Mouse (Mus musculus) spleen, postnatal 14 days (tissue): ENCODE results near the gene Rtp3.

Experiments
- DNase-seq, 2 experiments: peaks; one replicate each; pipeline ENCODE4 v3.0.0; 2021 to 2022; ENCODE audit warnings: low spot score in 2 of 2

Rtp3 gene

DNA sequence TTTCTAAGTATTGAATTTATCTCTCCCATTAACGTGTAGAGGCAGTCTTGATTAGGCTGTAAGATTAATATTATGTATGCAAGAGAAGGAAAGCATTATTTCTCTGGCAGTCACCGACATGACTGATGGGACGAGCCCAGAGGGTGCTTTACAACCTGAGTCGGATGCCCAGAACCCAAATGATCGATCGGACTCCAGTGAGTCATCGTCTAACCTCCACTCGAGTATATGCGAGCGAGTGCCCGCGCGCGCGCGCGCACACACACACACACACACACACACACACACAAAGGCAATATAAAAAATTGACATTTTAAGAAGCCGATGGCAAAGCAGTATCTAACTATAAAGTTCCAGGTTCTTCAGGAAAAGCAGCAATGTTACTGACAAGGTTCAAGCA lies 45.0 kb downstream of the Rtp3 start:
- no peak for DNase-seq

DNA sequence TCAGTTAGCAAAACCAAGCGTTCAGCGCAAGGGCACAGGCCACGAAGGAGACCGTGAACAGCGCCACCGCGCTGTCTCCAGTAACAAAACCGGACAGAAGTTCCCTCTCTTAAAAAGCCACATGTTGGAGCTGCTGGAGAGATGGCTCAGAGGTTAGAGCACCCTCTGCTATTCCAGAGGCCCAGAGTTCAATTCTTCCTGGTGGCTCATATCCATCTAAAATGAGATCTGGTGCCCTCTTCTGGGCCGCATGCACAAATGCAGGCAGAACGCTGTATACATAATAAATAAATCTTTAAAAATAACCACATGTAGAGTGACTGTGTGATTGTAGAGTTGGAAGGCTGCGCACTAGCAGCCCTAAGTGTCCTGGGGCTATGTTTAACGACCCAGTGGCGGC lies 46.1 kb downstream of the Rtp3 start:
- DNase-seq, result no peak

DNA sequence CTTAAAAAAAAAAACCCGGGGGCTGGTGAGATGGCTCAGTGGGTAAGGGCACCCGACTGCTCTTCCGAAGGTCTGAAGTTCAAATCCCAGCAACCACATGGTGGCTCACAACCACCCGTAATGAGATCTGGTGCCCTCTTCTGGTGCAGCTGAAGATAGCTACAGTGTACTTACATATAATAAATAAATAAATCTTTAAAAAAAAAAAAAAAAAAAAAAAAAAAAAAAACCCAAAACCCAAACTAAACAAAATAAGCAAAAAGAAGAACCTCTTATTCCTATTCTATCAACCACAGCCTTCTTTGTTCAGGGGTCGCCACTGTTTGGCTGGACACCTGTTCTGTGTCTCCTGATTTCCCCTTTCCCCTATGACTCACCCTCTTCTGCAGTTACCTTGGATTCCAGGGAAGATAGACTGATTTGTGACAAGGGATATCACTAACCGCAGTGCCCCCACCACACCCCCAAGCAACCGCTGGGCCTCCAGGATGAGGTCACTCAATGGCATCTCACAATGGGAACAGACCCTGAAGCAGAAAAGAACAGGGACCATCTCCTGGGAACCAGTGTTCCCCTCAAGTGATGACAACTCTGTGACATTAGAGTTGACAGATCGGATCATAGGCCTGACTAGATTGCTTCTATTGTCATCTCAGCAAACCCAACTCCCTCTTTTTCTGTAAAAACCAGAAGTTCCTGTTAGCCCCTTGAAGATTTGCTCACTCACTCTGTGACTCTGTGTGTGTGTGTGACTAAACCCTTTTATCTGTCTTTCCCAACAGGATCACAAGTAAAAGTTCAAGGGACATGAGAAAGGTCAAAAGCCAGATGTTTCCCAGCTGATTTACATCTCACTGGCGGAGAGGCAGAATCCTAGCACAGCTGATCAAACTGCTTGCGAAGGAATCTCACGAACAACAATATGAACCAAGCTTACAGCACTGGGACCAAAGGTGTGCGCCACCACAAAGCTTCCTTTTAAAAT lies 52.6 kb downstream of the Rtp3 start:
- no peak for DNase-seq

DNA sequence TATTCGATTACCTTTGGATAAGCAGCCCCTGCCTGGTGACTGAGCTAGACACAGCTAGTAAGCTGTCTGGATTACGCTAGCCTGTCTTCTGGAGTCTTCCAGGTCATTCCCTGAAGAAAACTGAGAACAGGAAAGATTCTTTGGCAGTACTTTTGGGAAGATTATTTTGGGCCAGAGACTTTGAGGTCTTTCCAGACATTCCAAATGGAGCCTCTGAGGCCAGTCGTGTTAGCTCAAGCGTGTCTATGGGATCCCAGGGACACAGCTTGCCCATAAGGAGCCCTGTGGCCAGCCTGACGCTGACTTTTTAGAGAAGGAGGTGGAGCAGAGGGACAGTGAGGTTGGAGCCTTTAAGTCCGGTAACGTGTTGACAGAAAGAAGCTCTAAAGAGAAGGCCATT lies 54.4 kb downstream of the Rtp3 start:
- no peak for DNase-seq
